Mouse (Mus musculus) T-helper 1 cell (primary cell): ENCODE data around the gene Igsf8.

Experiments
- in situ Hi-C: fragments of 300-600 bp; cut with MboI, MseI; formaldehyde crosslinking; loops from one replicate; pipeline ENCODE4 v1.15.1; 2025; ENCODE audit warnings: high pct_unique_total_duplicates

The Igsf8 gene

DNA sequence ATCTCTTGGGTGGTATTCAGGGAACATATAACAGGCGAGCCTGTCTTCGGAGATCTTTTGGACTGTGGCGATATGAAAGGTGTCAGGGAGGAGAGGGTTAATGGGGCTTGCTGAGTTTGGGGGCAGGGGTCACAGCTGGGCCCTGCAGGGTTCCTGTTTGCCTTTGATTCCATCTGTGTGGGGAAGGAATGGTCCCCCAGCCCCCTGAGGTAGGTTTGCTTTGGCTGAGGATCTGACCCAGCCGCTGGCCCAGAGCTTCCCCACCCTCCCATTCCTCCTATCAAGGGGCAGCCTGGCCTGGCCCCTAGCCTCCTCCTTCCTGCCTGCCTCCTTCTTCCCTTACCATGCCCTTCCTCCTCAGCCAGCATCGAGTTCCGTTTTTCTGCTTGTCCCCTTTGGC, 41.4 kb downstream of the Igsf8 start:
- in situ Hi-C loops, result no loop called here

DNA sequence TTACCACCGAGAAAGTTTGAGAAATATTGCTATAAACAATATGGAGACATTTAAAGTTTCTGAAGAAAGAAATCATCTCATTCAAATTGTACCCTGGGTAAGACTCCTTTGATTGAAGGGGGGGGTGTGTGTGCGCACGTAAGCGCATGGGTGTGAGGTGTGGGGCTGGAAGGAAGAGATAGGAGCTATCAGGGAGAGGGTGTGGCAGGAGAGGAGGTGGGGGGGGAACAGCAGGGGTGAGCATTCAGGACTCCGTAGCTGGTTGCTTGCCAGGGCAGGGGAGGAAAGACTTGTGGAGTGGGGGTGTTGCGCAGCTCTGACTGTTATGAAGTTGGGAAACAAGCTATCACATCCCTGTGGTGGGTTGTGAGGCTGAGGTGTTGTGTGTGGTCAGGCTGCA, 43.0 kb downstream of the Igsf8 start:
- in situ Hi-C loops, result no loop called here

GRCm38 (mm10) chr1:172305153-172305552, 43.7 kb downstream of the Igsf8 start:
- in situ Hi-C loops, result no loop called here

DNA sequence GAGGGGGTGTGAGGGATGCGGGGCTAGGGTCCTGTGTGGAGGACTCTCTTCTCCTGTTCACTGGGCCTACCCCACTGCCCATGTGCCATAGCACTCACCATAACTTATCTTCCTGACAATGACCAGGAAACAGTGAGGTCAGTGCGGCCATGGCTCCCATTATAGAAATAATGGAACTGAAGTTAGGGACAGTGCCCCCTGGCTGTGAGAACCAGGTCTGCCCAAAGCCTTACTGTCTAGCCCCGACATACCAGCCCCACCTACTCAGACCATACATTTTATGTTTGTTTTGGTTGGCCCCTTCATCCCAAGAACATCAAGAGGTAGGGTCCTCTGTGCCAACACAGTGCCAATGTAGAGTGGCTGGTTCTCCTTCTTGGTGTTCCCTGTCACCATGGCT, 44.2 kb downstream of the Igsf8 start:
- in situ Hi-C loops, result no loop called here

- in situ Hi-C loops, result no loop called here
Observed at GRCm38 (mm10) chr1:172306196-172306595, 44.8 kb downstream of the Igsf8 start.

GRCm38 (mm10) chr1:172306885-172307284, 45.4 kb downstream of the Igsf8 start:
- in situ Hi-C loops, result no loop called here

DNA sequence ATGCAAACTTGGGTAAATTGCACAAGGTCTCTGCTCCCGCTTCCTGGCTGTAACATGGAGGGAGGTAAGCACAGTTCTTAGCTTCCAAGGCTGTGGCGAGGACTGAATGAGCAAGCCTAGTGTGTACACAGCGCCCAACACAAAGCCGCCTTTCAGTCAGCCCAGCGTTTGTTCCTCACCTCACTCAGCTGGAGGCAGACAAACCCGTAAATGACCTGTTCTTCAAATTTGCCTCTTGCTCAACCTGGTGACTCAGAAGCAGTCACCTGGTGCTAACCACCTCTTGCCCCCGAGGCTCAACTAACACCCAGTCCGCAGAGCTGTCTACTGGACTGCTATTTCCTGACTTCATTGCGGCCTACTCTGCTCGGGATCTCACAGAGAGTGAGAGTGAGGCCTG, 46.5 kb downstream of the Igsf8 start:
- in situ Hi-C loops, result no loop called here

DNA sequence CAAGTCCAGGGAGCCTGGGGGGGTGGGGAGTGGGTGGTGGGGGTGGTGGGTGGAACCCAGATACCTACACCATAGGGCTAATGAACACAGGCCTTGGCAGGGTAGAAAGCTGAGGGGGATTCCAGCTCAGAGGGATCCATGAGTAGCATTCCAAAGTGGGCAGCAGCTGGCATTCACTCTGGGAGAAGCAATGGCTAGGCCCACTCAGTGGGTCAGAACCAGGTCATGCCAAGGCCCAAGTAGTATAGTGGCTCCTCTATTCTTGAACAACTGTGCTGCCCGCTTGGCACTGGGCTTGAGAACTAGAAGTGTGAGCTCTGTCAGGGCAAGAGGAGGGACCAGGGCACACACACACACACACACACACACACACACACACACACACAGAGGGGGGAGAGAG, 47.0 kb downstream of the Igsf8 start:
- in situ Hi-C loops, result no loop called here

DNA sequence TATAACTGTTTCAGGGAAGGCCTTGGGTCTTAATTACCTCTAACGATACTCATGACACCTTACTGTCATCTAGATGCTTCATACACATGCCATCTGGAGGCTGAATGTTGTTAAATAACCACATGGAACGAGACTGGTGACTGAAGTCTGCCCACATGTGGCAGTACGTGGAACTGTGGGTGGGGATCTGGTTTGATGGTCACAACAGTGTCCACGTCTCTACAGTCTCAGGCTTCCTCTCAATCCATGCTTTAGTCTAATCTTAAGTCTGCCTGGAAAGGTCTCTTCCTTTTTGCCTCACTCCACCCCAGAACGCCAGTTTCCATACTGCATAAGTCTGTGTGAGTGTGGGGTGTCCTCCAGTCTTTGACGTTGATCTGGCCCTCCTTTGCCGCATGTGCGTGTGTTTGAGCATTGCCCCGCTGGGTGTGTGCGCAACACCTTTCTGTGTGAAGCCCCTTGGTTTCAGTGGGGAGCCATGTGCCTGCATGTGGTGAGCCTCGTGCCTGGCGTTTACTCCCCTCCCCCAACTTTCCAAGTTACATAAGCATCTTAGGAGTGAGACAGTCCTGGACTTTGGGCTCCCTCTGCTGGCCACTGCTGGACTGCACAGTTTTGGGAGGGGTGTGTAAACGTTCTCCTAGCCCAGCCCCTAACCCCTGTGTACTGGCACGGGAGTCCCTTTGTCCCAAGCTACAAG, 48.4 kb downstream of the Igsf8 start:
- in situ Hi-C loops, result loop anchor here (5.0 kb wide), 1 partner anchor 163 kb away; the partner anchor contains the start of gene Dcaf8

DNA sequence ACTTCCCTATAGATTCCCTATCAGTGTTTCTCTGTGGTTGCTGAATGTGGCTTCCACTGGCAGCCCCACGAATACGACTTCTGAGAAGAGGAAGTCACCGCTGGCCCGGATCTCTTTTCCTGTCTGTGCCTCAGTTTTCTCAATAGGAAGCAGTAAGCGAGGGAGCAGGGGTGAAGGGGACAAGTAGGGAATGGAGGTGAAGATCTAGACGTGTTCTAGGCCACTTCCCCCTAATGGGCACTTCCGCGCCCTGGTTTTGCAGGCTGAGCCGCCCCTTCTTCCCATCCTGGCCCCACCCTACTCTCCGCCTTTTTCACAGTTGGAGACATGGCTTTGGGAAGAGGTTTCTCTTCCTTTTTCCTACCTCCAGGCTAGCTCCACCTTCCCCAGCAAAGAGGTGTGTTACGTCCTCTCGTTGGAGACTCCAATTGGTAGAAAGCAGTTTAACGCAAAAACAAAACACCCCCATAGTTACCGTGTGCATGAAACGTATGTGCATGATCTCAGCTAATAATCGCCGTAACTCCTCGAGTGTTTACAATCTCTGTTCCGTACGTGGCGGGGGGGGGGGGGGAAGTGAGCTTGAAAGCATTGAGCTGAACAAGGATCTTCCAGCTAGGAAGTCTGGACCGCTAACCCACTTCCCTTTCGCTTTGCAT, 49.9 kb downstream of the Igsf8 start:
- in situ Hi-C loops, result loop anchor here (5.0 kb wide), 1 partner anchor 164 kb away; the partner anchor contains the start of gene Dcaf8

DNA sequence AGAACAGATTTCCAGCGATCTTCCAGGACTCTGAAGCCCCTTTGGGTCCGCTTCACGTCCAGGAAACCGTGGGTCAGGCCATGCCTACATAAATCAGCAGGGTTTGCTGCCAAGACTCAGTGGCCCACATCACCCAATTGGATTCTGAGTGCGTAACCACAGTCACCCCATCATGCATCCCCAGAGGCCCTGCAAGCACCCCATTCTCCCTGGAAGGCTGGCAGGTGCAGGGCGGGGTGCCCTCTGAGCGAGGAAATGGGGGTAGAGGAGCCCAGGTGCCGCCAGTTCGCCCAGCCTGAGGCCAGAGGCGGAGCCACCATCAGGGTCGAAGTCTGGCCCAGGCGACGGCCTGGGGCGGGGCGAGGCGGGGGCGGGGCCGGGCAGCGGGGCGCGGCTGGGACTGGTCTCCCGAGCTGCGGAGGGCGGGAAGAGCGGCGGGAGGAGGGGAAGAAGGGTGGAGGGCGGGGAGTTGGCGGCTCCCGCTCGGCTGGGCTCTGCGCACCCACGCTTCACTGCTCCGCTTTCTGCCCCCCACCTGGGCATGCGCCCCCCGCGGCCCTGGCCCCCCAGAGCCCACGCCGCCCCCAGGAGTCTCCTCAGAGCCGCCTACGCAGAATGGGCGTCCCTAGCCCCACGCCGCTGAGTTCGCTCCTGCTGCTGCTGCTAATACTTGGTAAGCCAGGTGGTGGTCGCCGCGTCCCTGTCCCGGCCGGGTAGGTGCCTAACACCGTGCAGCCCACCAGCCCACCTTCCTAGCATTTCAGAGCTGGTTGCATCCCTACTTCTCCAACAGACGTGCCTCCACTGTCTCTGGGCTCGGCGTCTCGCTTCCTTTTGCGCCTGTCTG, 50.7 kb downstream of the Igsf8 start:
- in situ Hi-C loops, result loop anchor here (5.0 kb wide), 1 partner anchor 165 kb away; the partner anchor contains the start of gene Dcaf8

DNA sequence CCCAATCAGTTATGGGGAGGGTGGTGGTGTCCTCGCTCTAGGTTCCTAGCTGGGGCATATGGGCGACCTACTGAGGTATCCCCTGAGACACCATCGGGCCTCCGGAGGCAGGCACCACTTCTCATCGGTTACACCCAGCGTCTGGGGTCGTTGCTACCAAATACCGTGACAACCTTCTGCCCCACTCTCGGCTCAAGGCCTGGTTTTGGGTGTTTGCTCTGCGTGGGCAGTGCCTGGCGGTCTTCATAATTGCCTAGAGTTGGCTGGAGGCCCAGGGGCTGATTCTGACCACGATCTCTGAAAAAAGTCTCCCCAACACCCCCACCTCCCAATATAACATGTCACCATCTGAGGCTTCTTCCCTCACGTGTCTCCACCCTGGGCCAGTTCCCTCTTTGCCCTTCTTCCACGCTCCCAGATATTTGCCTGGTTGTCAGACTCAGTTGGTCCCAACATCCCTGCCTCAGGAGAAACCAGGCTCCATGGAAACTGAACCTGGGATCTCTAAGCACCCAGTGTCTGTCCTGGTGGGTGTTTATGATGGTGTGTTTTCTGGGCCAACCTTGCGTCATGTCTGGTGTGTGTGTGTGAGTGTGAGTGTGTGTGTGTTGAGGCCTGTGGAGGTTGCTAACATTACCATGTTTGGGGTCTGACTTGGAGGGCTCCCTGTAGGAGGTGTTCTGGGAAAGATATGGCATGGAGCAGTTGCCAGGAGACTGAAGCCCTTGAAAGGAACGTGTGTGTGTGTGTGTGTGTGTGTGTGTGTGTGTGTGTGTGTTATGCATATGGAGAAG, 51.5 kb downstream of the Igsf8 start:
- in situ Hi-C loops, result loop anchor here (5.0 kb wide), 1 partner anchor 166 kb away; the partner anchor contains the start of gene Dcaf8

DNA sequence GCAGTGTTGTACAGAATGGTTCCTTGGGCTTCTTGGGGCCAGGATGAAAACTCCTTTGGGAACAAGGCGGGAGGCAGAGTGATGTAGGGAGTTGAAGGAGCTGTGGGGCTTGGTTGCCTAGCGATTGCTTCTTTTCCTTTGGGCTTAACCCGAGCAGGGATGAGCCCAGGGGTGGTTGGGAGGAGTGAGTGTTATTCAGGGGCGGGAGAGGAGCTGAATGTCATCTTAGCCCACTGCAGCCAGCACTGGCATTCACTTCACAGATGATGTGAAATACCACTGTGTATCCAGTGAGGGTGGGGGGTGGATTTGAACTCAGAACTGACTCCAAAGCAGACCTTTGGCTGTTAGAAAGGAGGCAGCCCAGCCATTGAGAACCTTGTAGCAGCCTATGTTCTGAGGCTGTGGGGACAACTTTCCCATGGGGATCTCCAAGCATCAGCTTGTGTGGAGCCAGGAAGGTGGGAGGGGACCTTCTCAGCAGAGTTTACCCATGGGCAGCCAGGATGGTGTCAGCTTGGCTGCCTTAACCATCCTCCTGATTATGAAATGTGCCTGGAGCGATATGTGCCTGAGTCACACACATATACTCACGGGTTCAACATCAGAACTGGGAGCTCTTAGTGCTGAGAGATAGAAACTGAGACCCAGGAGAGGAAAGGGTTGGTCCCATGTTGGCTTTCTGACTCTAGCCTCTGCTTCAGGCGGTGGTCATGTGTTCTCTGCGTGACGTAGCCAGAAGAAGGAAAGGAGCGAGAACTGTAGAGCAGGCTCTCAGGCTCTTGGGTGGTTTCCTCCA, 52.4 kb downstream of the Igsf8 start:
- in situ Hi-C loops, result loop anchor here (5.0 kb wide), 1 partner anchor 167 kb away; the partner anchor contains the start of gene Dcaf8

- in situ Hi-C loops, result loop anchor here (5.0 kb wide), 1 partner anchor 168 kb away; the partner anchor contains the start of gene Dcaf8
Observed at GRCm38 (mm10) chr1:172314911-172315310, 53.5 kb downstream of the Igsf8 start.

DNA sequence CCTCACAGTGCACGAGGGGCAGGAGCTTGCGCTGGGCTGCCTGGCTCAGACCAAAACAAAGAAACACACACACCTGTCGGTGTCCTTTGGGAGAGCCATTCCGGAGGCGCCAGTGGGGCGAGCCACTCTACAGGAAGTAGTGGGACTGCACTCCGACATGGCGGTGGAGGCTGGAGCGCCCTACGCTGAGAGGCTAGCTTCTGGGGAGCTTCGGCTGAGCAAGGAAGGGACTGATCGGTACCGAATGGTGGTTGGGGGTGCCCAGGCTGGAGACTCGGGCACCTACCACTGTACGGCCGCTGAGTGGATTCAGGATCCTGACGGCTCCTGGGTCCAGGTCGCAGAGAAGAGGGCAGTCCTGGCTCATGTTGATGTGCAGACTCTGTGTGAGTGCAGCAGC, 56.0 kb downstream of the Igsf8 start:
- in situ Hi-C loops, result no loop called here

GRCm38 (mm10) chr1:172317946-172318345, 56.5 kb downstream of the Igsf8 start:
- in situ Hi-C loops, result no loop called here

- in situ Hi-C loops, result no loop called here
Observed at GRCm38 (mm10) chr1:172318424-172319035, 57.1 kb downstream of the Igsf8 start.

- in situ Hi-C loops, result no loop called here
Observed at GRCm38 (mm10) chr1:172319346-172319745, 57.9 kb downstream of the Igsf8 start.

DNA sequence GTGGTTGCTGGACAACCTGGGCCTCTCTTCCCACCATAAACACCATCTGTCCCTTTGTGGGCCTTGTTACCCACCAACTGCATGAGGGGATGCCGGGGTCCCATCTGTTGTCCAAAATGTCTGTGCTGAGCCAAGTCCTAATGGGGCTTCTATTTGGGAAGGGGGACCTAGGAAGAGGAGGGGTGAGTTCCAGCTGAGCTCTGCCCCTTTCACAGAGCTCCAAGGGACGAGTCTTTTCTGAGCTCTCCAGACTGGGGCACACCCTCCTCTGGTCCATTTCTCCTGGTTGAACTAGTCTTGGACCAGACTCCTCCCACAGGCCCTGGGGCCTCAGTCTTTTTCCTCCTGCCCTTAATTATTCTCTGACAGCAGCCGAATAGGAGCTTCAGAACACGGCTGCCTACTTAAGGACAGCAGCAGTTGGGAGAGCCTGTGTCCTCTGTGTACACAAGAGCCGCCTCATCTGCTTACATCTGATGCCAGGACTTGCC, 58.5 kb downstream of the Igsf8 start:
- in situ Hi-C loops, result no loop called here

- in situ Hi-C loops, result no loop called here
Observed at GRCm38 (mm10) chr1:172322725-172323124, 61.3 kb downstream of the Igsf8 start.
